Mouse (Mus musculus) thymus, postnatal 4 days (tissue): ENCODE results near the gene E330034G19Rik.

ENCODE experiments used
- DNase-seq: peaks from one replicate; pipeline ENCODE4 v3.0.0; 2021

Gene E330034G19Rik

GRCm38 (mm10) chr14:24358295-24358951 is 65.4 kb downstream of the E330034G19Rik start:
- DNase-seq = peak; percentile 79
